Mouse (Mus musculus) midbrain, embryonic 11.5 days (tissue): Measurements from ENCODE around the gene Poc1a. TPM values are rescaled to one million over a fixed set of nuclear protein-coding genes. Genes with fewer than 3 reads are reported as not detected.

ENCODE experiments used
- ATAC-seq: fragments of 200-750 bp; cut with Nextera tagmentation; 2 replicates; pipeline ENCODE4 v1.8.0; 2017; ENCODE audit warnings: moderate TSS enrichment, moderate library complexity; ENCODE audit not compliant: low FRiP score
- DNase-seq: peaks from one replicate; pipeline ENCODE4 v3.0.0; 2015; ENCODE audit warnings: low spot score; ENCODE audit errors: missing footprints
- H3K27ac ChIP-seq: fragments of 300-500 bp; sonication (generic); 2 replicates; pipeline ENCODE4 v1.5.1; 2014; ENCODE audit warnings: low read depth, low read length
- H3K27me3 ChIP-seq: fragments of 300-500 bp; sonication (generic); 2 replicates; pipeline ENCODE4 v1.6.1; 2014; ENCODE audit warnings: mild to moderate bottlenecking, low read length, moderate library complexity, mixed read lengths; ENCODE audit not compliant: control insufficient read depth, insufficient read depth
- H3K36me3 ChIP-seq: fragments of 300-500 bp; sonication (generic); 2 replicates; pipeline ENCODE4 v1.6.1; 2014; ENCODE audit warnings: mild to moderate bottlenecking, low read length, moderate library complexity, mixed read lengths; ENCODE audit not compliant: control insufficient read depth, insufficient read depth
- H3K4me1 ChIP-seq: fragments of 300-500 bp; sonication (generic); 2 replicates; pipeline ENCODE4 v1.6.1; 2014; ENCODE audit warnings: low read length; ENCODE audit not compliant: control insufficient read depth, insufficient read depth
- H3K4me2 ChIP-seq: fragments of 300-500 bp; sonication (generic); 2 replicates; pipeline ENCODE4 v1.6.1; 2014; ENCODE audit warnings: mild to moderate bottlenecking, moderate library complexity
- H3K4me3 ChIP-seq: fragments of 300-500 bp; sonication (generic); 2 replicates; pipeline ENCODE4 v1.5.1; 2014; ENCODE audit warnings: low read depth, low read length
- H3K9ac ChIP-seq: fragments of 300-500 bp; sonication (generic); 2 replicates; pipeline ENCODE4 v1.6.1; 2014; ENCODE audit warnings: low read length
- H3K9me3 ChIP-seq: fragments of 300-500 bp; sonication (generic); 2 replicates; pipeline ENCODE4 v1.6.1; 2016; ENCODE audit warnings: low read length; ENCODE audit not compliant: control insufficient read depth
- WGBS: fragments of 180-500 bp; shearing (Covaris S2); extraction: QIAGEN DNeasy Blood & Tissue Kit; methylation state at CpG from one replicate; pipeline ENCODE4 v1.1.7; 2014; 5-methylcytosine and 5-hydroxymethylcytosine counted together
- polyA plus RNA-seq: library from polyadenylated mRNA; unstranded; fragments of >200 nt; fragmentation: Nextera tagmentation; extraction: Ambion mirVana; gene quantifications from 2 replicates; pipeline ENCODE4 v1.2.1, GENCODE M21; 2014

The Poc1a gene
- polyA plus RNA-seq, 1 experiment from 2014 or later: 29.4 TPM

DNA sequence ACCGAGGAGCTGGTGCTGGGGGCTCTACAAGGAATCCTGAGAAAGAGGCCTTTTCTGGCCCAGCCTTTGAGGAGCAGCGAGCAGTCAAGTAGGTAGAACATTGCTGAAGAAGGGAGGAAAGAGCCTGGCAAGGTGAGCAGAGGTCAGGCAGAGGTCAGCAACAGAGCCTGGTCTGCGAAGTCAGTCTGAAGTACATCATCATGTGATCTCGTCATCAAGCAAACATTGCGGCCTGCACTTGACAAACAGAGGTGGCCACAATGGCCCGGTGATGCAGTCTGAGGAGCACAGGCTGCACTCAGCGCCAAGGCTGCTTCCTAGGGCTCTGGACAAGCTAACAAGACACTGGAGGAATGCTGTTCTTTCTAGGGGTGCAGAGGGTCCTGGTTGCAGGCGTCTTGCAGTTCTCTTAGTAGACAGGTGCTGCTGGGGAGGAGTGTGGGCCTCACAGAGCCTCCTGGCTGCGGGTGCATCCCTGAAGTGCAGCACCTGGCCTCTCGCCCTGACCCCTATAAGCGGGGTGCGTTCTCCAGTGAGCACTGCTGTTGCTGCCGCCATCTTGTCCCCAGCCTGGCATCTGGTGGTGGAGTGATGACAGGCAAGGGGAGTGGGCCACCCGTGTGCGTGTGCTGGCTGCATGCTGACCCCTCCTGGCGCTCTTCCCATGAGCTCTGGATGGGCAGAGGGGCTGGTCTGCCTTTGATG, 21.7 kb downstream of the Poc1a start:
- Histone ChIP-seq H3K9ac (no peak overlapping the region), H3K27me3 (no peaks in the 10 kb centered on the region), H3K4me1 (no peaks in the 10 kb centered on the region), H3K9me3 (no peaks in the 10 kb centered on the region), H3K36me3 (no peaks in the 10 kb centered on the region), H3K4me2 (no peak overlapping the region), H3K4me3 (no peak overlapping the region), H3K27ac (no peak overlapping the region)
- no peak for DNase-seq
- no peak for ATAC-seq
- WGBS: 92% methylated on average over 16 of the region's 16 CpGs

DNA sequence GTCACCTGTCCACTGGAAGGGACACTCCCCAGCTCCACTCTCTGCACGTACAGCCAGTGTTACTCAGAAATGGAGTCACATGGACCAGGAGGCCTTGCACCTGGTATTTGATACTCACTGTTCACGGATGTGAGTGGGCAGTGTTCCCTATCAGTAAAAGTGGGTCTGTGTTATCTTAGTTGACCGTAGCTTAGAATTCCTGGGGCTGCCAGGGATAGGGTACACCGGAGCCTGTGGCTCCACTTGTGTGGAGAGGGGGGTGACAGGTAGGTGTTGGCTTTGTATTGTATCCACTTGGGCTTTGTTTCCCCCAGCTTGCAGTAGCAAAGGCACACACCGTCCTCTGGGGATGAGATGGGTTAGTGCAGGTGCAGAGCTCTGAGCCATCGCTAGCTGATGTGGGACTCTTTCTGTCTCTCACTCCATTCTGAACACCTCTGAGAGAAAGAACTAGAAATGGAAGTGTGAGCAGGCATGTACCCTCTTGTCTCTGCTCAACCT, 22.6 kb downstream of the Poc1a start:
- no peaks in the 10 kb centered on the region for H3K4me1 ChIP-seq
- H3K4me2 ChIP-seq: no peak overlapping the region
- H3K36me3 ChIP-seq: no peaks in the 10 kb centered on the region
- no peak overlapping the region for H3K9ac ChIP-seq
- H3K4me3 ChIP-seq: no peak overlapping the region
- H3K27ac ChIP-seq: no peak overlapping the region
- ATAC-seq: no peak
- no peak for DNase-seq
- no peaks in the 10 kb centered on the region for H3K27me3 ChIP-seq
- WGBS: 94% methylated on average over 6 of the region's 6 CpGs
- no peaks in the 10 kb centered on the region for H3K9me3 ChIP-seq

DNA sequence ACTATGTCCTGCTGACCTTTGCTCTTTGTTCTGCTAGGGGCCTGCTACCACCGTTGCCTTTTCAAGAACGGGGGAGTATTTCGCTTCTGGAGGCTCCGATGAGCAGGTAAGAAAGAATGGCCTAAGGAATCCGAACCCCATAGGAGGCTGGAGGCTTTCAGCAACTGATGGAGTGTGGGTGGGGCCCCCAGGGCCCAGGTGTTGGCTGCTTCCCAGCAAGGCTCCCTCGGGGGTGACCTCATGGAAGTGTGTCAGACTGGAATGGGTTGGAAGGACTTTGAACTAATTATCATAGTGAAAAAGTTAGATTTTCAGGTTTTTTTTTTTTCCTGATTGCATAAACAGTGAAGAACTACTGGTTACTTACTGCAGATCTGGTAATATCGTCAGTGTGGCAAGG, 24.4 kb downstream of the Poc1a start:
- H3K4me3 ChIP-seq: no peak overlapping the region
- H3K9ac ChIP-seq: no peak overlapping the region
- no peak overlapping the region for H3K4me2 ChIP-seq
- H3K9me3 ChIP-seq: no peaks in the 10 kb centered on the region
- no peaks in the 10 kb centered on the region for H3K36me3 ChIP-seq
- no peaks in the 10 kb centered on the region for H3K27me3 ChIP-seq
- 73% methylated on average over 7 of the region's 7 CpGs for WGBS
- no peaks in the 10 kb centered on the region for H3K4me1 ChIP-seq
- H3K27ac ChIP-seq: no peak overlapping the region
- DNase-seq: no peak
- no peak for ATAC-seq

DNA sequence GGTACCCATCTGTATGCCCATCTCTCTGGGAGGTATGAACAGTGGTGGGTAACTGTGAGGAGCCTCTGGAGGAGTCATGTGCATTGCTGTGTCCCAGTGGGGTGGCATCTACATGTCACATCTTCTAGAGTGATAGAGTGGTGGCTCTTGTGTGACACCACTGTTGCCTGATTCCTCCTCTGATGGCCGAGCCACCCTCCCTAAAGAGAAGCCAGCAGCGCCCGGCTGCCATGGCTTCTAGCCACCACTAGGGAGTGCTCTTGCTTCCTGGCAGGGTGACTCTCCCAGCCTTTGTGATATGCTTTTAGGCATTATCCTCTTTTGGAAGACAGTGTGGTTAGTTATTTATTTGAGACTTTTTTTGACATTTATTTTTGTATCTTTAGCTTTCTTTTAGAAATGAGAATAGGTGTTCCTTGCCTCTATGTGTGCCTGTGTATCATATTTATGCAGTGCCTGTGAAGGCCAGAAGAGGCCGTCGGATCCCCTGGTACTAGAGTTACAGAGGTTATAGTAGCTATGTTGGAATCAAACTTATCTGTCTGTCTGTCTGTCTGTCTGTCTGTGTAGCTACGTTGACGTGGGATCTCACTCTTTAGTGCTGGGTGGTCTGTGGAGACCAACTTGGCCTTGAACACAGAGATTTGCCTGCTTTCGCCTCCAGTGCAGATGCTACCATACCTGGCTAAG, 25.9 kb downstream of the Poc1a start:
- H3K9me3 ChIP-seq: no peaks in the 10 kb centered on the region
- no peak overlapping the region for H3K27ac ChIP-seq
- WGBS: 46% methylated on average over 8 of the region's 8 CpGs
- no peak overlapping the region for H3K9ac ChIP-seq
- H3K4me3 ChIP-seq: no peak overlapping the region
- H3K4me1 ChIP-seq: no peaks in the 10 kb centered on the region
- H3K27me3 ChIP-seq: no peaks in the 10 kb centered on the region
- DNase-seq: peak; percentile 95
- ATAC-seq: peak; percentile 58; the same call in 1 of the 2 replicates
- H3K4me2 ChIP-seq: no peak overlapping the region
- H3K36me3 ChIP-seq: no peaks in the 10 kb centered on the region

DNA sequence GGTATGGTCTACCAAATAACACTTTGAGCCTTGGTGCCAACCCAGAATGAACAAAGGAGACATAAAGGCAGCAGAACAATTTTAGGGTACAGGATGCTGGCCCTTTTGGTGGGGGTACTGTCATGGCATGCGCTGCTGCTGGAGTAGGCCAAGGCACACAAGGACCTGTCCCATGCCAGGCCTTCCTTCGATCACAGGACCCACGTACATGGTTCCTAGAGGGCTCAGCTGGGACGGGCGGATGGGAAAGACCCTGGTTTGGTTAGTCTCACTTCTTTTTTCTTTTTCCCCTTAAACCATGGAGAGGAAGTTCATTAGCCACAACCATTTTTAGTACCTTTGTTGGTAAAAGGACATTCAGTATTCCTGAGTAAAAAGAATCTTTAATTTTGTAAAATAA, 27.3 kb downstream of the Poc1a start:
- H3K9ac ChIP-seq: no peak overlapping the region
- H3K27ac ChIP-seq: no peak overlapping the region
- H3K4me3 ChIP-seq: no peak overlapping the region
- no peak overlapping the region for H3K4me2 ChIP-seq
- ATAC-seq (no peak), DNase-seq (no peak)
- H3K4me1 ChIP-seq: no peaks in the 10 kb centered on the region
- no peaks in the 10 kb centered on the region for H3K9me3 ChIP-seq
- H3K36me3 ChIP-seq: no peaks in the 10 kb centered on the region
- WGBS: 92% methylated on average over 5 of the region's 5 CpGs
- no peaks in the 10 kb centered on the region for H3K27me3 ChIP-seq

DNA sequence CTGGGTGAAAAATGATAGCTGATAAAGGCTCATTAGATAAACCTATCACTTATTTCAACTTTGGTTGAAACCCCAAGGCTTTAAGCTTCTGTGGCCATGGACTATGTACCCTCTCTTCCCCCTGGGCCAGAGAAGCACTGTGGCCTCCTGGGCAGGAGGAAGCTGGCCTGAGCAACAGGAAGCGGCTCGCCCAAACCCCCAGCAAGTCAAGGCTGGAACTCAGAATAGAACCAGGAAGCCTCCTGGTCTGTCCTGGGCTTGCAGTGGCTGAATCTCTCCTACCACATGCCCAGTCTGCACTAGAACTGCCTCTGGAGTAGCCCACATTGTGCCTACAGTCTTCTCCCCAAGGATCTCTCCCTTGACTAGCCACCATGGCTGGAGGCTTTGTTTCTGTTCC, 27.7 kb downstream of the Poc1a start:
- no peak for DNase-seq
- Histone ChIP-seq H3K4me3 (no peak overlapping the region), H3K27me3 (no peaks in the 10 kb centered on the region), H3K4me2 (no peak overlapping the region), H3K36me3 (no peaks in the 10 kb centered on the region), H3K9me3 (no peaks in the 10 kb centered on the region), H3K27ac (no peak overlapping the region), H3K4me1 (no peaks in the 10 kb centered on the region), H3K9ac (no peak overlapping the region)
- WGBS: 86% methylated on average over 2 of the region's 2 CpGs
- no peak for ATAC-seq

DNA sequence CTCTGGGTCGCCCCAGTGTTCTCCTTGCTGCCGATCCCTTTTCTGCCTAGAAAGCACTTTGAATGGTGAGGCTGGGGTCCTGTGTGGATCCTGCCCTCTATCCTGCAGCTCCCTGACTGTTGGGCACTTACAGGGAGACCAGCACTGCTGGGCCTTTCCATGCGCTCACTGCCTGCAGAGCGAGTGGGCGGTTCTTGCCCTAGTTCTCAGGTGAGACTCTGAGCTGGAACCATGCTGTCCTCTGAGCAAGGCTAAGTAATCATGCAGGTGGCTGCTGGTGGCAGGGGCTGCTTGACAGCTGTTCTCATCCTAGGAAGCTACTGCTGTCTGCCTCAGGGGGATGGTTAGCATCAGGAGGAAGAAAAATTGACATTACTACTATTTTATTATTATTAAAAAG, 28.1 kb downstream of the Poc1a start:
- Histone ChIP-seq H3K4me3 (no peak overlapping the region), H3K27ac (no peak overlapping the region), H3K27me3 (no peaks in the 10 kb centered on the region), H3K4me2 (no peak overlapping the region), H3K4me1 (no peaks in the 10 kb centered on the region), H3K9ac (no peak overlapping the region), H3K9me3 (no peaks in the 10 kb centered on the region), H3K36me3 (no peaks in the 10 kb centered on the region)
- ATAC-seq (no peak), DNase-seq (no peak)
- WGBS: 96% methylated on average over 5 of the region's 5 CpGs

DNA sequence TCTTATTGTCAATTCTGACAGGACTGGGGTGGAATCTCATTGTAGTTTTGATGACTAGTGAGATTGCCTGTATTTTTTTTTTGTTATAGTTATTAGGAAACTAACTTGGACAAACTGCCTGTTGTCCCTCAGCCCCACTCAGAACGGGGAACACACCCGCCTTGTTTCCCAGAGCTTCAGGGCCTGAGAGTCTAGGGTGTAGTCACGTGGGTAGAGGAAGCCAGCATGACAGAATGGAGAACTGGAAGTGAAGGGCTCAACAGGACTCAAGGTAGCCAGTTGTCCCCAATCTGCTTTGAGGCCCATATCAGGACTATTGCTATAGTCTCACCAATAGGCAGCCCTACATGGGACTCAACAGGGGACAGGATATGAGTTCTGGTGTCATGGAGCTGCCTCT, 29.0 kb downstream of the Poc1a start:
- no peaks in the 10 kb centered on the region for H3K9me3 ChIP-seq
- no peak overlapping the region for H3K9ac ChIP-seq
- 80% methylated on average over 3 of the region's 3 CpGs for whole genome bisulfite sequencing
- H3K4me2 ChIP-seq: no peak overlapping the region
- H3K27ac ChIP-seq: no peak overlapping the region
- ATAC-seq (no peak), DNase-seq (no peak)
- H3K36me3 ChIP-seq: no peaks in the 10 kb centered on the region
- no peak overlapping the region for H3K4me3 ChIP-seq
- H3K27me3 ChIP-seq: no peaks in the 10 kb centered on the region
- no peaks in the 10 kb centered on the region for H3K4me1 ChIP-seq

DNA sequence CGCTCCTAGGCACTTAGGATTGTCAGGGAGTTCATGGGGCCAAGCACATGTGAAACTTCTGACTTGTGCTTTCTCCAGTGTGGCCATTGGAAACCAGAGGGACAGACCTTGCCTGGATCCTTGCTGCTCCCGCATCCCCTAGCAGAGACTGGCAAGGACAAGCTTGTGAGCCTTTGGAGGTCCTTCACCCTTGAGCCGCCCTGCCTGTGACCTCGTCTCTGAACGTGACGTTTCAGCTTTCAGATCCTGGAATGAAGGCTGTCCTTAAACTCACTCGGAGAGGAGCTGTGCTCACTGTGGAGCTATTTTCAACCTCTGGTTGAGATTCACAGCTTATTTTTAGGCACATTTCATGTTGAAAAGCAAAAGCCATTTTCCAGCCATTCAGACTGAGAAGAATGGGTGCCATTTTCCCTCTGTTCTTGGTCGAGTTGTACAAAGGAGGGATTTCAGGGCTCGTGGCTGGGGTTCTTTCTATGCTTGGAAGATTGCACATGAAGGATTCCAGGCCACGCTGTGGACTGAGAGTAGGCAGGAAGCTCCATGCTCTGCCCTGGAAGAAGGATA, 30.8 kb downstream of the Poc1a start:
- ATAC-seq (no peak), DNase-seq (no peak)
- Histone ChIP-seq H3K27me3 (no peaks in the 10 kb centered on the region), H3K27ac (no peak overlapping the region), H3K9me3 (no peaks in the 10 kb centered on the region), H3K36me3 (no peaks in the 10 kb centered on the region), H3K4me1 (no peaks in the 10 kb centered on the region), H3K4me3 (no peak overlapping the region), H3K9ac (no peak overlapping the region), H3K4me2 (no peak overlapping the region)
- 73% methylated on average over 10 of the region's 10 CpGs for WGBS
